Mouse (Mus musculus) heart, embryonic 12.5 days (tissue): ENCODE measurements around the gene Tssk3. TPM values are rescaled to one million over a fixed set of nuclear protein-coding genes. Genes with fewer than 3 reads are reported as not detected.

Experiments used
- ATAC-seq: fragments of 200-750 bp; cut with Nextera tagmentation; 2 replicates; pipeline ENCODE4 v1.8.0; 2017; ENCODE audit warnings: moderate TSS enrichment, moderate library complexity; ENCODE audit not compliant: insufficient number of reproducible peaks, low FRiP score
- H3K27ac ChIP-seq: fragments of 300-500 bp; sonication (generic); 2 replicates; pipeline ENCODE4 v1.5.1; 2016; ENCODE audit warnings: mild to moderate bottlenecking, moderate library complexity; ENCODE audit not compliant: poor library complexity, severe bottlenecking
- H3K27me3 ChIP-seq: fragments of 300-500 bp; sonication (generic); replicated peaks from 2 replicates; pipeline ENCODE4 v1.6.1; 2016; ENCODE audit warnings: mild to moderate bottlenecking, moderate library complexity
- H3K36me3 ChIP-seq: fragments of 300-500 bp; sonication (generic); 2 replicates; pipeline ENCODE4 v1.6.1; 2016; ENCODE audit warnings: mild to moderate bottlenecking, moderate library complexity
- H3K4me1 ChIP-seq: fragments of 300-500 bp; sonication (generic); replicated peaks from 2 replicates; pipeline ENCODE4 v1.6.1; 2016; ENCODE audit warnings: mild to moderate bottlenecking
- H3K4me2 ChIP-seq: fragments of 300-500 bp; sonication (generic); 2 replicates; pipeline ENCODE4 v1.6.1; 2016; ENCODE audit warnings: mild to moderate bottlenecking, moderate library complexity
- H3K4me3 ChIP-seq: fragments of 300-500 bp; sonication (generic); 2 replicates; pipeline ENCODE4 v1.5.1; 2016; ENCODE audit warnings: mild to moderate bottlenecking
- H3K9ac ChIP-seq: fragments of 300-500 bp; sonication (generic); 2 replicates; pipeline ENCODE4 v1.6.1; 2016; ENCODE audit warnings: mild to moderate bottlenecking, moderate library complexity
- H3K9me3 ChIP-seq: fragments of 300-500 bp; sonication (generic); replicated peaks from 2 replicates; pipeline ENCODE4 v1.6.1; 2016; ENCODE audit warnings: mild to moderate bottlenecking, moderate library complexity
- WGBS: fragments of 180-500 bp; shearing (Covaris S2); methylation state at CpG from one replicate; pipeline ENCODE4 v1.1.7; 2016; 5-methylcytosine and 5-hydroxymethylcytosine counted together
- polyA plus RNA-seq: library from polyadenylated mRNA; unstranded; fragments of >200 nt; fragmentation: Nextera tagmentation; extraction: Ambion mirVana; gene quantifications from 2 replicates; pipeline ENCODE4 v1.2.1, GENCODE M21; 2016

Gene Tssk3
- polyA plus RNA-seq, 1 experiment from 2014 or later, result not detected

DNA sequence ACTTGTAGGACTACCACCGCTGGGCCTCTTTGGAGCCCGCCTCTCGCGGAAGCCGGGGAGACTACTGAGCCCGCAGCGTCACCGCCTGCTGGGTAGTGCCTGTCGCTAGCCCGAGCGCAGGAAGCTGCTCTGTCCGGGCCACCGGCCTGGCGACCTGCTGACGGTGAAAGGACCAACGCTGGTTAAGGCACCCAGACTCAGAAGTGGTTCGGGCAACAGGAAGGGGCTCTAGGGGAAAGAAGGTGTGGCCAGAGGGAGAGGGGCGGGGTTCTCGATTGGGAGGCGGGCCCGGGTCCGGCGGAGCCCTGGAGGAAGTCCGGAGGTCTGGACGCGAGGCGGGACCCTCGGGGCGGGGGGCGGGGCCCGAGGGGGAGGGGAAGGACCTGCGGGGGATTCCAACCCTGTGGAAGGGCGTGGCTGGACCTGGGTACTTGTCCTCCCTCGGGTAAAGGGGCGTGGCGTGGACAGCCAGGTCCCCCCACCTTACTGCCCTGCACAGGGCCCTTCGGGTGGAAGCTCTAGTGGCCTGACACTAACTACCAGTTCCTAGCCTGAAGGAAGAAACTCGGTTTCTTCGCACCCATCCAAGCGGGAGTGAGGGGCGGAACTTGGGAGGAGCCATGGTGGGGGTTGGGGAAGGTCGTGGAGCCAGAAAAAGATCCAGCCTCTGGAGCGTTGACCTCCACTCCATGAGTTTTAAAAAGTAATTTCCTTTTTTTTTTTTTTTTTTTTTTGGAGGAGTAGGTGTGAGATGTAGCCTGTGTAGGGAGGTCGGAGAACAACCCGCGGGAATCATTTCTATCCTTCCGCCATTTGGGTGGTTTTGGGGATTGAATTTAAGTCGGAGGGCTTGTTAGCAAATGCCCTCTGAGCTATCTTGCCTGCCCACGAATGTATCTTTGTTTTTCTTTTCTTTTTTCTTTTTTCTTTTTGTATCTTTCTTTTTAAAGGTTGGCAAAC, 10.1 kb upstream of the Tssk3 start:
- H3K4me3 ChIP-seq, result peak overlapping the region; percentile 57
- 2% methylated on average over 43 of the region's 49 CpGs for WGBS
- peak overlapping the region; percentile 76 for H3K9ac ChIP-seq
- H3K27ac ChIP-seq, result peak overlapping the region; percentile 89
- no peaks in the 10 kb centered on the region for H3K36me3 ChIP-seq
- no peaks in the 10 kb centered on the region for H3K9me3 ChIP-seq
- peak overlapping the region; percentile 68 for H3K4me2 ChIP-seq
- ATAC-seq, result peak; percentile 90
- no peaks in the 10 kb centered on the region for H3K27me3 ChIP-seq
- H3K4me1 ChIP-seq, result peaks cover 66% of the 10 kb centered on the region

GRCm38 (mm10) chr4:129500017-129500416, 9.2 kb upstream of the Tssk3 start:
- Histone ChIP-seq H3K4me1 (peaks cover 75% of the 10 kb centered on the region), H3K9me3 (no peaks in the 10 kb centered on the region), H3K9ac (peak overlapping the region; percentile 76; the same call in 1 of the 2 replicates), H3K4me3 (peak overlapping the region; percentile 57), H3K27me3 (no peaks in the 10 kb centered on the region), H3K36me3 (no peaks in the 10 kb centered on the region), H3K27ac (peak overlapping the region; percentile 89), H3K4me2 (peak overlapping the region; percentile 68)
- WGBS, result 77% methylated on average over 8 of the region's 8 CpGs
- no peak for ATAC-seq

DNA sequence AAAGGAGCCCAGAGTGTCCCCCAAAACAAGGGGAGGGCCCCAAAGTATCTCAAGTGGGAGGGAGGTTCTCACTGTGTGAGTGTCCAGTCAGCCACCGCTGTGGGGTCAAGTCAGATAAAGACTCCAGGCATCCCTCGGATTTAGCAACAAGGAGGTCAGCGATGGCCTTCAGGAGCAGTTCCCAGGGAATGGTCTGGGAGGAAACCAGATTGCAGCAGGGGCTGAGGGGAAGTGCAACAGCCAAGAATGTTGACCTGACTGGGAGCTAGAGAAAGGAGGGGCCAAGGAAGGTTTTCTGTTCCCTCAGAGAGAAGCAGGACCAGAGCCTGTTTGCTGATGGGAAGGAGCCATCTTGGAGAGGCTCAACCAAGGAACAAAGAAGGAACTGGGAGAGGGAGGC, 8.1 kb upstream of the Tssk3 start:
- WGBS, result 18% methylated on average over 3 of the region's 3 CpGs
- no peaks in the 10 kb centered on the region for H3K27me3 ChIP-seq
- no peak overlapping the region for H3K4me2 ChIP-seq
- H3K4me3 ChIP-seq, result no peak overlapping the region
- ATAC-seq, result no peak
- H3K36me3 ChIP-seq, result no peaks in the 10 kb centered on the region
- no peaks in the 10 kb centered on the region for H3K9me3 ChIP-seq
- peaks cover 70% of the 10 kb centered on the region for H3K4me1 ChIP-seq
- H3K9ac ChIP-seq, result no peak overlapping the region
- peak overlapping the region; percentile 89 for H3K27ac ChIP-seq

DNA sequence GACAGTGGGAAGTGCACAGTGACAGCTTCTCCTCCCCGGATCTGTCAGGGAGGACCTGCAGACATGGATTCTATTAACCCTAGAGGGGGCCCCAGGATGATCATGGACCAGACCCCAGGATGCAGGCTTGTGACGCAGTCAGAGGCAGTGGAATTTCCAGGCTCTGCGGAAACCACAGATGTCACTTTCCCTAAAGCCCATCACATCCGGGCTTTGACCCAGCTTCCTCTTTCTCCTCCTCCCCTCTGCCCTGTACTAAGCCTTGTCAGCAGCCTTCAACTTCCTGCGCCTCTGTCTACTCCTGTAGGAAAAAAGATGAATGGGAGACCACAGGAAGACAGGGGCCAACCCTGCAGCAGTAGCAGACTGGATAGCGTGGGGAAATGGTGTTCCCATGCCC, 5.8 kb upstream of the Tssk3 start:
- peak overlapping the region; percentile 41 for H3K4me2 ChIP-seq
- H3K9ac ChIP-seq, result peak overlapping the region; percentile 25; the same call in 1 of the 2 replicates
- H3K27ac ChIP-seq, result peak overlapping the region; percentile 79
- H3K9me3 ChIP-seq, result no peaks in the 10 kb centered on the region
- peak; percentile 45 for ATAC-seq
- peaks cover 10% of the 10 kb centered on the region for H3K27me3 ChIP-seq
- H3K4me1 ChIP-seq, result peaks cover 51% of the 10 kb centered on the region
- 38% methylated on average over 6 of the region's 6 CpGs for WGBS
- no peaks in the 10 kb centered on the region for H3K36me3 ChIP-seq
- H3K4me3 ChIP-seq, result no peak overlapping the region; the same call in 1 of the 2 replicates

- WGBS, result 32% methylated on average over 16 of the region's 16 CpGs
- ATAC-seq, result no peak
- H3K36me3 ChIP-seq, result no peaks in the 10 kb centered on the region
- peak overlapping the region; percentile 57 for H3K27ac ChIP-seq
- peaks cover 17% of the 10 kb centered on the region for H3K27me3 ChIP-seq
- no peaks in the 10 kb centered on the region for H3K9me3 ChIP-seq
- peak overlapping the region; percentile 25; the same call in 1 of the 2 replicates for H3K9ac ChIP-seq
- H3K4me3 ChIP-seq, result no peak overlapping the region
- H3K4me2 ChIP-seq, result peak overlapping the region; percentile 41
- peaks cover 55% of the 10 kb centered on the region for H3K4me1 ChIP-seq
Measured at GRCm38 (mm10) chr4:129495672-129496562, 5.1 kb upstream of the Tssk3 start.

DNA sequence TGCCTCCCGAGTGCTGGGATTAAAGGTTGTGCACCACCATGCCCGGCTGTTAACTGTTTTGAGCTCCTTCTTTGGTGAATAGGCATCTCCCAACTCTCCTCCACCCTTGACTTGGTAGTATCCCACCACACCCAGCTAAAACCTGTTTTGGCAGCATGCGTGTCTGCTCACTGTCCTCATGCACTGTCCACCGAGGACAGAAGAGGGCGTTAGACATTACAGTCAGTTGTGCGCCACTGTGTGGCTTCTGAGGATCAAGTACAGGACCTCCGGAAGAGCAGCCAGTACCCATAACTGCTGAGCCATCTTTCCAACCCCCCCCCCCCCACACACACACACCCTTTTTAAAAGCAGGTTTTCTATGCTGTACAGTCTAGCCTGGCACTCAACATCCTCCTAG, 3.9 kb upstream of the Tssk3 start:
- Histone ChIP-seq H3K27me3 (peaks cover 29% of the 10 kb centered on the region), H3K4me2 (no peak overlapping the region), H3K9me3 (no peaks in the 10 kb centered on the region), H3K36me3 (no peaks in the 10 kb centered on the region), H3K27ac (0 out of 2 replicates have a peak overlapping the region, but pooled peaks have one; percentile 57), H3K4me3 (no peak overlapping the region), H3K4me1 (peaks cover 46% of the 10 kb centered on the region), H3K9ac (no peak overlapping the region)
- 68% methylated on average over 7 of the region's 7 CpGs for WGBS
- no peak for ATAC-seq

DNA sequence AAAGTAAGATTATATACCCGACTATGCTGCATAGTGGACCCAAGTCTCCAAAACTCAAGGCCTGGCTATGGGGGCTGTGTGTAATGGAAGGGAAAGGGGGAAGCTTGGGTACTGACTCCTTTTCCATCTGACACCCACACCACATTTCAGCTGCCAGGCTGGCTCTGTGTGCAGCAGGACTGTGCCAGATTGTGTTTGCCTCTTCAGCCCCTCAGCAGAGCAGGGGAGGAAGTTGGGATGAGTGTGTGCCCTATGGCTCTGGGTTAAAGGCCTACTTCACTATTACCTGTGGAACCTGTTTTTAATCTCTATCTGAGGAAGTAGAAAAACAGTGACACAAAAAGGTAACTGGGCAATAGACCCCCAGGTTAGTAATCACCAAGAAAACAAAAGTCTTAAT, 9.7 kb downstream of the Tssk3 start:
- 74% methylated on average over 1 of the region's 1 CpGs for WGBS
- no peak overlapping the region for H3K4me2 ChIP-seq
- H3K4me1 ChIP-seq, result no peaks in the 10 kb centered on the region
- peaks cover 90% of the 10 kb centered on the region for H3K36me3 ChIP-seq
- H3K9me3 ChIP-seq, result no peaks in the 10 kb centered on the region
- H3K27ac ChIP-seq, result no peak overlapping the region
- H3K4me3 ChIP-seq, result no peak overlapping the region
- H3K9ac ChIP-seq, result no peak overlapping the region
- ATAC-seq, result no peak
- no peaks in the 10 kb centered on the region for H3K27me3 ChIP-seq

- H3K4me1 ChIP-seq, result no peaks in the 10 kb centered on the region
- no peak overlapping the region for H3K4me2 ChIP-seq
- H3K9ac ChIP-seq, result no peak overlapping the region
- WGBS, result 93% methylated on average over 3 of the region's 3 CpGs
- H3K9me3 ChIP-seq, result no peaks in the 10 kb centered on the region
- no peak overlapping the region for H3K4me3 ChIP-seq
- no peaks in the 10 kb centered on the region for H3K27me3 ChIP-seq
- ATAC-seq, result no peak
- H3K27ac ChIP-seq, result no peak overlapping the region
- peaks cover 89% of the 10 kb centered on the region for H3K36me3 ChIP-seq
Measured at GRCm38 (mm10) chr4:129479863-129480262, 11.0 kb downstream of the Tssk3 start.

DNA sequence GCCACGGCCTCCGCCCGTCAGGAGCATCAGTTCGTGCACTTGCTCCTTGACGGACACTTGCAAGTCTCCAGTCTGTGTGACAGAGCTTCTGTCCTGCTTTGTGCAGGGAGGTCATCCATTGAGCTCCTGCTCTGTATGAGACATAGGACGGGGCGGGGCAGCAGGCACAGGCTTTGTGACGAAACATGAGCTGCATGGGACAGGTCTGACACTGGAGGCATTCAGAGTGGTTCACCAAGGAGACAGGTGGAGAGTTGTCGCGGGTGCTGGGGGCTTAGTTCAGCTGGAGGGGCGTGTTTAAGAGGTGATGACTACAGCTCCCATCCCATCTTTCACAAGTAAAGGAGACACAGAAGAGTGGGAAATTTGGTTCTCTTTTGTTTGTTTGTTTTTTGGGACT, 14.8 kb downstream of the Tssk3 start:
- Histone ChIP-seq H3K4me1 (no peaks in the 10 kb centered on the region), H3K9me3 (no peaks in the 10 kb centered on the region), H3K36me3 (peaks cover 89% of the 10 kb centered on the region), H3K27me3 (no peaks in the 10 kb centered on the region), H3K27ac (no peak overlapping the region), H3K4me3 (no peak overlapping the region), H3K9ac (no peak overlapping the region), H3K4me2 (no peak overlapping the region)
- no peak for ATAC-seq
- WGBS, result 90% methylated on average over 11 of the region's 11 CpGs

DNA sequence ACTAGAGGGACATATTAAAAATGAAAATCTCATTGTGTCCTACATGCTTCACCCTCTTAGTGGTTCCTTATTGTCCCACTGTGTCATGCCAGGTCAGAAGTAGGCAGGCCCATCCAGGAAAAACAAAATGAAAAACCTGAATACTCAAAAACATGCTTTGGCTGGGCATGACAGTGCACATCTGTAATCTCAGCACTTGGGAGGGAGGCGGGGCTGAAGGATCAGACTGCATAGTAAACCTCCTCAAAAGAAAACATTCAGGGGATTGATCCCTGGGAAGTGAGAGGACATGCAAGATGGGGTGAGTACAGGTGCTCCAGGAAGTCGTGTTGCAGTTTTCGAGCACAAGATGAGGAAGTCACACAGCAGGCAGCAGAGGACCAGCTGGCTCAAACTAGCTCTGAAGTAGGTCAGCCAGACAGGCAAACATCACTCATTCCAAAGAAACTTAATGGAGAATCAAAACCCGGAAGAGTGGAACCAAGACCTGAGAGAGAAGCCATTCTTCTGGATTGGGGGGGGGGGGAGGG, 26.5 kb downstream of the Tssk3 start:
- Histone ChIP-seq H3K4me3 (no peak overlapping the region), H3K4me2 (no peak overlapping the region), H3K36me3 (peaks cover 61% of the 10 kb centered on the region), H3K4me1 (peaks cover 16% of the 10 kb centered on the region), H3K9ac (no peak overlapping the region), H3K27me3 (no peaks in the 10 kb centered on the region), H3K9me3 (no peaks in the 10 kb centered on the region), H3K27ac (no peak overlapping the region)
- no peak for ATAC-seq
- 80% methylated on average over 4 of the region's 4 CpGs for WGBS
